Mouse (Mus musculus): ENCODE data around the gene 1190005I06Rik. TPM values are rescaled to one million over a fixed set of nuclear protein-coding genes. Genes with fewer than 3 reads are reported as not detected.

The 1190005I06Rik gene
- polyA plus RNA-seq, 1 experiment = 2.6 TPM

GRCm38 (mm10) chr8:120580336-120581000 lies 67.0 kb downstream of the 1190005I06Rik start:
- Histone ChIP-seq H3K36me3 (ENCODE audit: control insufficient read depth, insufficient read depth) (peaks cover 79% of the 10 kb centered on the region), H3K4me3 (ENCODE audit: insufficient read depth, poor library complexity, severe bottlenecking) (no peak overlapping the region)

GRCm38 (mm10) chr8:120577821-120578220 lies 69.6 kb downstream of the 1190005I06Rik start:
- no peaks in the 10 kb centered on the region for H3K79me3 ChIP-seq (ENCODE audit: low read depth)
- peaks cover 80% of the 10 kb centered on the region for H3K36me3 ChIP-seq (ENCODE audit: control insufficient read depth, insufficient read depth)
- no peaks in the 10 kb centered on the region for H3K27me3 ChIP-seq (ENCODE audit: control insufficient read depth, insufficient read depth, insufficient read length)
- no peaks in the 10 kb centered on the region for H3K79me2 ChIP-seq (ENCODE audit: control insufficient read depth, insufficient read depth)
- no peak for TF ChIP-seq FOSL1 (IDR thresholded peaks at IDR 0.05; ENCODE audit: insufficient read depth, low read length, poor library complexity, severe bottlenecking)
- TF ChIP-seq CEBPB (IDR thresholded peaks at IDR 0.05; ENCODE audit: low read depth) = no peak
- TF ChIP-seq MYOD1 (IDR thresholded peaks at IDR 0.05; ENCODE audit: control insufficient read depth, insufficient read length, low read depth) = no peak
- no peak for TF ChIP-seq USF1 (IDR thresholded peaks at IDR 0.05; ENCODE audit: low read depth)
- TF ChIP-seq MYOG (IDR thresholded peaks at IDR 0.05; ENCODE audit: control insufficient read depth, extremely low read depth, insufficient read length) = no peak
- no peak overlapping the region for H3ac ChIP-seq (ENCODE audit: control insufficient read depth, insufficient read length, low read depth)
- no peak overlapping the region for H3K4me3 ChIP-seq (ENCODE audit: insufficient read depth, poor library complexity, severe bottlenecking)

More at GRCm38 (mm10) chr8:120580336-120581000, 67.0 kb downstream of the 1190005I06Rik start:
- no peaks in the 10 kb centered on the region for H3K27me3 ChIP-seq (ENCODE audit: control insufficient read depth, insufficient read depth, insufficient read length)
- no peak overlapping the region for H3ac ChIP-seq (ENCODE audit: control insufficient read depth, insufficient read length, low read depth)
- H3K79me3 ChIP-seq (ENCODE audit: low read depth) = peaks cover 2% of the 10 kb centered on the region
- TF ChIP-seq CEBPB (IDR thresholded peaks at IDR 0.05; ENCODE audit: low read depth) (no peak), MAX (IDR thresholded peaks at IDR 0.05) (no peak), MYOD1 (IDR thresholded peaks at IDR 0.05; ENCODE audit: control insufficient read depth, insufficient read length, low read depth) (no peak), FOSL1 (IDR thresholded peaks at IDR 0.05; ENCODE audit: insufficient read depth, low read length, poor library complexity, severe bottlenecking) (no peak), CTCF (IDR thresholded peaks at IDR 0.05; ENCODE audit: control insufficient read depth, insufficient read depth, insufficient read length) (no peak), MYOG (IDR thresholded peaks at IDR 0.05; ENCODE audit: control insufficient read depth, extremely low read depth, insufficient read length) (no peak), USF1 (IDR thresholded peaks at IDR 0.05; ENCODE audit: low read depth) (no peak)
- H3K79me2 ChIP-seq (ENCODE audit: control insufficient read depth, insufficient read depth) = no peaks in the 10 kb centered on the region

GRCm38 (mm10) chr8:120575801-120576200 lies 71.6 kb downstream of the 1190005I06Rik start:
- Histone ChIP-seq H3K27me3 (ENCODE audit: control insufficient read depth, insufficient read depth, insufficient read length) (no peaks in the 10 kb centered on the region), H3K79me2 (ENCODE audit: control insufficient read depth, insufficient read depth) (no peaks in the 10 kb centered on the region), H3ac (ENCODE audit: control insufficient read depth, insufficient read length, low read depth) (no peak overlapping the region), H3K4me3 (ENCODE audit: insufficient read depth, poor library complexity, severe bottlenecking) (no peak overlapping the region), H3K79me3 (ENCODE audit: low read depth) (no peaks in the 10 kb centered on the region), H3K36me3 (ENCODE audit: control insufficient read depth, insufficient read depth) (peaks cover 81% of the 10 kb centered on the region)
- TF ChIP-seq MAX (IDR thresholded peaks at IDR 0.05) = no peak
- no peak for TF ChIP-seq USF1 (IDR thresholded peaks at IDR 0.05; ENCODE audit: low read depth)
- no peak for TF ChIP-seq MYOG (IDR thresholded peaks at IDR 0.05; ENCODE audit: control insufficient read depth, extremely low read depth, insufficient read length)
- TF ChIP-seq CTCF (IDR thresholded peaks at IDR 0.05; ENCODE audit: control insufficient read depth, insufficient read depth, insufficient read length) = no peak
- no peak for TF ChIP-seq FOSL1 (IDR thresholded peaks at IDR 0.05; ENCODE audit: insufficient read depth, low read length, poor library complexity, severe bottlenecking)
- no peak for TF ChIP-seq MYOD1 (IDR thresholded peaks at IDR 0.05; ENCODE audit: control insufficient read depth, insufficient read length, low read depth)
- no peak for TF ChIP-seq CEBPB (IDR thresholded peaks at IDR 0.05; ENCODE audit: low read depth)

GRCm38 (mm10) chr8:120574941-120575340 lies 72.5 kb downstream of the 1190005I06Rik start:
- H3ac ChIP-seq (ENCODE audit: control insufficient read depth, insufficient read length, low read depth) = no peak overlapping the region
- H3K27me3 ChIP-seq (ENCODE audit: control insufficient read depth, insufficient read depth, insufficient read length) = no peaks in the 10 kb centered on the region
- H3K79me2 ChIP-seq (ENCODE audit: control insufficient read depth, insufficient read depth) = no peaks in the 10 kb centered on the region
- no peaks in the 10 kb centered on the region for H3K79me3 ChIP-seq (ENCODE audit: low read depth)
- H3K36me3 ChIP-seq (ENCODE audit: control insufficient read depth, insufficient read depth) = peaks cover 79% of the 10 kb centered on the region
- H3K4me3 ChIP-seq (ENCODE audit: insufficient read depth, poor library complexity, severe bottlenecking) = no peak overlapping the region
- TF ChIP-seq MAX (IDR thresholded peaks at IDR 0.05) = no peak
- no peak for TF ChIP-seq CTCF (IDR thresholded peaks at IDR 0.05; ENCODE audit: control insufficient read depth, insufficient read depth, insufficient read length)
- TF ChIP-seq MYOD1 (IDR thresholded peaks at IDR 0.05; ENCODE audit: control insufficient read depth, insufficient read length, low read depth) = no peak
- TF ChIP-seq MYOG (IDR thresholded peaks at IDR 0.05; ENCODE audit: control insufficient read depth, extremely low read depth, insufficient read length) = no peak
- TF ChIP-seq FOSL1 (IDR thresholded peaks at IDR 0.05; ENCODE audit: insufficient read depth, low read length, poor library complexity, severe bottlenecking) = no peak
- no peak for TF ChIP-seq CEBPB (IDR thresholded peaks at IDR 0.05; ENCODE audit: low read depth)
- no peak for TF ChIP-seq USF1 (IDR thresholded peaks at IDR 0.05; ENCODE audit: low read depth)

GRCm38 (mm10) chr8:120573866-120574265 lies 73.6 kb downstream of the 1190005I06Rik start:
- H3K27me3 ChIP-seq (ENCODE audit: control insufficient read depth, insufficient read depth, insufficient read length) = no peaks in the 10 kb centered on the region
- H3K36me3 ChIP-seq (ENCODE audit: control insufficient read depth, insufficient read depth) = peaks cover 79% of the 10 kb centered on the region
- H3K79me2 ChIP-seq (ENCODE audit: control insufficient read depth, insufficient read depth) = no peaks in the 10 kb centered on the region
- no peak for TF ChIP-seq CEBPB (IDR thresholded peaks at IDR 0.05; ENCODE audit: low read depth)
- no peak for TF ChIP-seq CTCF (IDR thresholded peaks at IDR 0.05; ENCODE audit: control insufficient read depth, insufficient read depth, insufficient read length)
- no peak for TF ChIP-seq USF1 (IDR thresholded peaks at IDR 0.05; ENCODE audit: low read depth)
- TF ChIP-seq MYOD1 (IDR thresholded peaks at IDR 0.05; ENCODE audit: control insufficient read depth, insufficient read length, low read depth) = no peak
- TF ChIP-seq MYOG (IDR thresholded peaks at IDR 0.05; ENCODE audit: control insufficient read depth, extremely low read depth, insufficient read length) = no peak
- no peak for TF ChIP-seq MAX (IDR thresholded peaks at IDR 0.05)
- no peak for TF ChIP-seq FOSL1 (IDR thresholded peaks at IDR 0.05; ENCODE audit: insufficient read depth, low read length, poor library complexity, severe bottlenecking)
- no peak overlapping the region for H3K4me3 ChIP-seq (ENCODE audit: insufficient read depth, poor library complexity, severe bottlenecking)
- H3K79me3 ChIP-seq (ENCODE audit: low read depth) = no peaks in the 10 kb centered on the region
- no peak overlapping the region for H3ac ChIP-seq (ENCODE audit: control insufficient read depth, insufficient read length, low read depth)

Measured in C2C12 (cell line).